10 mouse cellular contexts compared by ENCODE assay signal in genomic region chr10:81569507-81570237, GRCm38 (mm10). TPM values are rescaled to one million over a fixed set of nuclear protein-coding genes. Genes with fewer than 3 reads are reported as not detected.
DNase-seq lines count a peak whose midpoint lies in the region; ATAC-seq and TF ChIP-seq lines count a peak whose summit lies in the region.
"Had no signal": no experiment of that assay in that cellular context is flagged by ENCODE, and none has a peak within 500 bp of the region (broad histone marks: within the 10 kb centered on the region; RNA-seq: fewer than 3 reads in every experiment).

No protein-coding gene starts in this region.

- TF ChIP-seq POLR2A in kidney, adult 2 months (IDR thresholded peaks at IDR 0.05; ENCODE audit: low read depth, low read length): no peak

- 73% methylated on average over 9 of the region's 9 CpGs for WGBS in kidney, adult 2 months
- 33% methylated on average over 9 of the region's 9 CpGs for WGBS in embryonic facial prominence, embryonic 12.5 days
- WGBS in forebrain, embryonic 11.5 days: 31% methylated on average over 9 of the region's 9 CpGs
- 64% methylated on average over 9 of the region's 9 CpGs for WGBS in liver, embryonic 13.5 days (ENCODE audit: insufficient replicate concordance)

- no peak overlapping the region for H3K9ac ChIP-seq in embryonic facial prominence, embryonic 12.5 days
- no peak overlapping the region for H3K9ac ChIP-seq in forebrain, embryonic 11.5 days (ENCODE audit: low read length)
- 0 out of 2 replicates have a peak overlapping the region, but pooled peaks have one; percentile 72 for H3K9ac ChIP-seq in liver, embryonic 13.5 days

- 0 out of 2 replicates have a peak overlapping the region, but pooled peaks have one; percentile 52 for H3K4me2 ChIP-seq in embryonic facial prominence, embryonic 12.5 days (replicated peaks)
- H3K4me2 ChIP-seq in forebrain, embryonic 11.5 days (ENCODE audit: low read depth, low read length, severe bottlenecking): no peak overlapping the region
- no peak overlapping the region for H3K4me2 ChIP-seq in liver, embryonic 13.5 days

- no peak for DNase-seq in kidney, adult 2 months
- DNase-seq in kidney, adult 18-20 months: no peak
- peak; percentile 67 for DNase-seq in forebrain, embryonic 11.5 days (ENCODE audit: low spot score)
- DNase-seq in liver, embryonic 13.5 days: no peak
- no peak for DNase-seq in urinary bladder, postnatal 4 days (ENCODE audit: low spot score in 2 of 2)
- no peak for DNase-seq in right cerebral cortex, postnatal 10 days (ENCODE audit: low spot score in 2 of 2)
- DNase-seq in cerebellum, adult 9-10 months: no peak
- DNase-seq: thymus, adult 18-20 months had no signal

- H3K4me1 ChIP-seq in kidney, adult 2 months (ENCODE audit: control insufficient read depth, insufficient read depth, low read length): peaks cover 5% of the 10 kb centered on the region; the same call in 1 of the 2 replicates
- peaks cover 74% of the 10 kb centered on the region for H3K4me1 ChIP-seq in embryonic facial prominence, embryonic 12.5 days
- peaks cover 40% of the 10 kb centered on the region for H3K4me1 ChIP-seq in forebrain, embryonic 11.5 days (replicated peaks; ENCODE audit: control insufficient read depth, insufficient read depth, low read length)
- peaks cover 83% of the 10 kb centered on the region for H3K4me1 ChIP-seq in liver, embryonic 13.5 days (replicated peaks)

- H3K4me3 ChIP-seq in kidney, adult 2 months (ENCODE audit: insufficient read depth, low read depth, low read length): no peak overlapping the region
- H3K4me3 ChIP-seq in embryonic facial prominence, embryonic 12.5 days: no peak overlapping the region
- H3K4me3 ChIP-seq in forebrain, embryonic 11.5 days (ENCODE audit: low read depth, low read length): no peak overlapping the region
- no peak overlapping the region for H3K4me3 ChIP-seq in liver, embryonic 13.5 days (replicated peaks)

- H3K36me3 ChIP-seq in kidney, adult 2 months (ENCODE audit: control insufficient read depth, insufficient read depth, low read length): peaks cover 4% of the 10 kb centered on the region
- peaks cover 25% of the 10 kb centered on the region for H3K36me3 ChIP-seq in embryonic facial prominence, embryonic 12.5 days
- peaks cover 2% of the 10 kb centered on the region; the same call in 1 of the 2 replicates for H3K36me3 ChIP-seq in forebrain, embryonic 11.5 days (ENCODE audit: control insufficient read depth, insufficient read depth, low read length)
- H3K36me3 ChIP-seq in liver, embryonic 13.5 days: peaks cover 20% of the 10 kb centered on the region

- H3K27ac ChIP-seq in kidney, adult 2 months (ENCODE audit: insufficient read depth, low read depth, low read length): peak overlapping the region; percentile 70; the same call in 1 of the 2 replicates
- H3K27ac ChIP-seq in embryonic facial prominence, embryonic 12.5 days: peak overlapping the region; percentile 93
- H3K27ac ChIP-seq in forebrain, embryonic 11.5 days (ENCODE audit: low read depth, low read length): no peak overlapping the region; the same call in 1 of the 2 replicates
- H3K27ac ChIP-seq in liver, embryonic 13.5 days: peak overlapping the region; percentile 41; the same call in 1 of the 2 replicates

- no peaks in the 10 kb centered on the region for H3K9me3 ChIP-seq in embryonic facial prominence, embryonic 12.5 days
- no peaks in the 10 kb centered on the region for H3K9me3 ChIP-seq in forebrain, embryonic 11.5 days (ENCODE audit: control insufficient read depth, low read length)
- no peaks in the 10 kb centered on the region for H3K9me3 ChIP-seq in liver, embryonic 13.5 days (replicated peaks)

- no peaks in the 10 kb centered on the region for H3K27me3 ChIP-seq in kidney, adult 2 months (replicated peaks; ENCODE audit: control insufficient read depth, insufficient read depth, low read length)
- H3K27me3 ChIP-seq in embryonic facial prominence, embryonic 12.5 days: peaks cover 13% of the 10 kb centered on the region; the same call in 1 of the 2 replicates
- H3K27me3 ChIP-seq in forebrain, embryonic 11.5 days (ENCODE audit: control insufficient read depth, insufficient read depth, low read length): peaks cover 70% of the 10 kb centered on the region
- H3K27me3 ChIP-seq in liver, embryonic 13.5 days: peaks cover 33% of the 10 kb centered on the region
- H3K27me3 ChIP-seq: Patski had no signal

- TF ChIP-seq CTCF in kidney, adult 2 months (conservative IDR thresholded peaks at IDR 0.05; ENCODE audit: insufficient read depth, insufficient read length, low read depth, low read length): no peak

- no peak for ATAC-seq in embryonic facial prominence, embryonic 12.5 days (ENCODE audit: insufficient number of reproducible peaks, insufficient read depth, low FRiP score, low TSS enrichment)
- no peak for ATAC-seq in forebrain, embryonic 11.5 days (replicated peaks; ENCODE audit: low FRiP score)
- no peak for ATAC-seq in liver, embryonic 13.5 days (ENCODE audit: low read depth)

RNA-seq across cellular contexts. Expression of gene Tle2, which starts 4.7 kb away (rescaled TPM):
- 63.7 and 93.5 TPM in 2 replicates for polyA plus RNA-seq in kidney, adult 2 months (2012; rRNA removed)
- polyA plus RNA-seq in embryonic facial prominence, embryonic 12.5 days (2016; fragmentation: Nextera tagmentation; extraction: Ambion mirVana): 59.2 and 71.1 TPM in 2 replicates
- polyA plus RNA-seq in forebrain, embryonic 11.5 days (2014; fragmentation: Nextera tagmentation; extraction: Ambion mirVana): 7.2 and 8.1 TPM in 2 replicates
- polyA plus RNA-seq in liver, embryonic 13.5 days (2015; fragmentation: Nextera tagmentation; extraction: Ambion mirVana): 2.3 and 2.7 TPM in 2 replicates

RNA-seq across cellular contexts. Expression of gene Aes, which starts 10.4 kb away (rescaled TPM):
- polyA plus RNA-seq in kidney, adult 2 months (2012; rRNA removed): 2,250 and 2,535 TPM in 2 replicates
- 523 and 554 TPM in 2 replicates for polyA plus RNA-seq in embryonic facial prominence, embryonic 12.5 days (2016; fragmentation: Nextera tagmentation; extraction: Ambion mirVana)
- polyA plus RNA-seq in forebrain, embryonic 11.5 days (2014; fragmentation: Nextera tagmentation; extraction: Ambion mirVana): 324 and 355 TPM in 2 replicates
- polyA plus RNA-seq in liver, embryonic 13.5 days (2015; fragmentation: Nextera tagmentation; extraction: Ambion mirVana): 201 and 215 TPM in 2 replicates

RNA-seq across cellular contexts. Expression of gene Gna11, which starts 24.7 kb away (rescaled TPM):
- polyA plus RNA-seq in kidney, adult 2 months (2012; rRNA removed): 93.0 and 107 TPM in 2 replicates
- 82.7 and 83.5 TPM in 2 replicates for polyA plus RNA-seq in embryonic facial prominence, embryonic 12.5 days (2016; fragmentation: Nextera tagmentation; extraction: Ambion mirVana)
- 77.1 and 84.5 TPM in 2 replicates for polyA plus RNA-seq in forebrain, embryonic 11.5 days (2014; fragmentation: Nextera tagmentation; extraction: Ambion mirVana)
- 20.0 and 21.4 TPM in 2 replicates for polyA plus RNA-seq in liver, embryonic 13.5 days (2015; fragmentation: Nextera tagmentation; extraction: Ambion mirVana)

RNA-seq across cellular contexts. Expression of gene Tle6, which starts 31.2 kb away (rescaled TPM):
- 3.9 and 4.3 TPM in 2 replicates for polyA plus RNA-seq in kidney, adult 2 months (2012; rRNA removed)
- 14.4 and 16.2 TPM in 2 replicates for polyA plus RNA-seq in embryonic facial prominence, embryonic 12.5 days (2016; fragmentation: Nextera tagmentation; extraction: Ambion mirVana)
- polyA plus RNA-seq in forebrain, embryonic 11.5 days (2014; fragmentation: Nextera tagmentation; extraction: Ambion mirVana): 3.9 and 7.7 TPM in 2 replicates
- polyA plus RNA-seq in liver, embryonic 13.5 days (2015; fragmentation: Nextera tagmentation; extraction: Ambion mirVana): 7.3 and 7.6 TPM in 2 replicates

RNA-seq across cellular contexts. Expression of gene BC025920, which starts 36.4 kb away (rescaled TPM):
- 1.0 and 1.1 TPM in 2 replicates for polyA plus RNA-seq in kidney, adult 2 months (2012; rRNA removed)
- polyA plus RNA-seq in embryonic facial prominence, embryonic 12.5 days (2016; fragmentation: Nextera tagmentation; extraction: Ambion mirVana): 1.6 and 1.7 TPM in 2 replicates
- polyA plus RNA-seq in forebrain, embryonic 11.5 days (2014; fragmentation: Nextera tagmentation; extraction: Ambion mirVana): 1.6 and 2.1 TPM in 2 replicates
- polyA plus RNA-seq in liver, embryonic 13.5 days (2015; fragmentation: Nextera tagmentation; extraction: Ambion mirVana): 0.50 and 0.56 TPM in 2 replicates
